Comparison of ENCODE assay signal across 8 mouse cellular contexts in genomic region chr4:135439904-135440522, GRCm38 (mm10). TPM values are rescaled to one million over a fixed set of nuclear protein-coding genes. Genes with fewer than 3 reads are reported as not detected.
DNase-seq lines count a peak whose midpoint lies in the region; ATAC-seq and TF ChIP-seq lines count a peak whose summit lies in the region.

No protein-coding gene starts in this region.

- DNase-seq in heart, adult 8-10 months (ENCODE audit: low spot score) = no peak
- DNase-seq in G1E (ENCODE audit: low spot score) = no peak
- peak; percentile 29 for DNase-seq in liver, embryonic 13.5 days
- peak; percentile 29 for DNase-seq in retina, postnatal 7 days (ENCODE audit: low read depth, low spot score)
- no peak for DNase-seq in cerebellum, postnatal 36 days
- DNase-seq in left cerebral cortex, postnatal 4 days = no peak

- no peaks in the 10 kb centered on the region for H3K27me3 ChIP-seq in heart, embryonic 11.5 days (ENCODE audit: control insufficient read depth, insufficient read depth, low read length)
- no peaks in the 10 kb centered on the region for H3K27me3 ChIP-seq in G1E (ENCODE audit: insufficient read depth, low read length)
- no peaks in the 10 kb centered on the region for H3K27me3 ChIP-seq in liver, embryonic 13.5 days

- H3K9ac ChIP-seq in heart, embryonic 11.5 days (ENCODE audit: low read depth, low read length) = no peak overlapping the region
- H3K9ac ChIP-seq in liver, embryonic 13.5 days = peak overlapping the region; percentile 65; the same call in 1 of the 2 replicates

- ATAC-seq in heart, embryonic 11.5 days (replicated peaks; ENCODE audit: insufficient number of reproducible peaks, low FRiP score, low TSS enrichment) = no peak
- ATAC-seq in G1E (ENCODE audit: extremely low read depth, insufficient number of reproducible peaks, low FRiP score, poor library complexity, severe bottlenecking) = no peak; the same call in none of the 2 replicates
- ATAC-seq in erythroblast, adult 5-6 weeks (replicated peaks; ENCODE audit: low FRiP score, poor library complexity, severe bottlenecking) = peak; percentile 72
- peak; percentile 76 for ATAC-seq in liver, embryonic 13.5 days (ENCODE audit: low read depth)

- no peaks in the 10 kb centered on the region for H3K9me3 ChIP-seq in heart, embryonic 11.5 days (replicated peaks; ENCODE audit: control insufficient read depth, low read length)
- no peaks in the 10 kb centered on the region for H3K9me3 ChIP-seq in G1E (replicated peaks)
- H3K9me3 ChIP-seq in liver, embryonic 13.5 days (replicated peaks) = no peaks in the 10 kb centered on the region

- 0 out of 2 replicates have a peak, but pooled peaks cover 2% of the 10 kb centered on the region for H3K4me1 ChIP-seq in heart, embryonic 11.5 days (ENCODE audit: control insufficient read depth, insufficient read depth, low read length)
- peaks cover 23% of the 10 kb centered on the region for H3K4me1 ChIP-seq in G1E (ENCODE audit: insufficient read depth, low read depth, low read length)
- H3K4me1 ChIP-seq in liver, embryonic 13.5 days (replicated peaks) = peaks cover 72% of the 10 kb centered on the region

- peak; percentile 64 for TF ChIP-seq CTCF in G1E (IDR thresholded peaks at IDR 0.05; ENCODE audit: low read depth, low read length)

- H3K27ac ChIP-seq in heart, embryonic 11.5 days (ENCODE audit: low read depth, low read length) = peak overlapping the region; percentile 62
- peak overlapping the region; percentile 96 for H3K27ac ChIP-seq in liver, embryonic 13.5 days

- WGBS in heart, embryonic 11.5 days (ENCODE audit: insufficient replicate concordance) = 29% methylated on average over 9 of the region's 9 CpGs
- WGBS in liver, embryonic 13.5 days (ENCODE audit: insufficient replicate concordance) = 8% methylated on average over 9 of the region's 9 CpGs

- no peaks in the 10 kb centered on the region for H3K36me3 ChIP-seq in heart, embryonic 11.5 days (ENCODE audit: control insufficient read depth, insufficient read depth, low read length)
- H3K36me3 ChIP-seq in G1E (replicated peaks) = no peaks in the 10 kb centered on the region
- H3K36me3 ChIP-seq in liver, embryonic 13.5 days = no peaks in the 10 kb centered on the region

- H3K4me2 ChIP-seq in heart, embryonic 11.5 days = peak overlapping the region; percentile 52; the same call in 1 of the 2 replicates
- H3K4me2 ChIP-seq in liver, embryonic 13.5 days = peak overlapping the region; percentile 69

- H3K4me3 ChIP-seq in heart, embryonic 11.5 days (ENCODE audit: low read depth, low read length) = no peak overlapping the region
- H3K4me3 ChIP-seq in G1E (ENCODE audit: low read depth, low read length) = no peak overlapping the region
- peak overlapping the region; percentile 43; the same call in 1 of the 2 replicates for H3K4me3 ChIP-seq in liver, embryonic 13.5 days (replicated peaks)

- intact Hi-C loops in left cerebral cortex, postnatal 4 days (cut with DNase I) = no loop called here

RNA-seq across cellular contexts. Expression of gene Rcan3, which starts 6.4 kb away (rescaled TPM):
- 10.1 and 10.4 TPM in 2 replicates for polyA plus RNA-seq in heart, embryonic 11.5 days (2014; fragmentation: Nextera tagmentation; extraction: Ambion mirVana)
- 10 to 100 TPM in 1 of 4 experiments, 1 to 10 TPM in 3; 9.4 to 12.9 (median 9.6) TPM for total RNA-seq in heart, adult 8-10 months (2022)
- 10.6 and 13.2 TPM in 2 replicates for total RNA-seq in G1E (2014; fragmentation: Nextera tagmentation)
- total RNA-seq in G1E (2017) = 7.8 and 8.6 TPM in 2 replicates
- polyA plus RNA-seq in G1E (2012) = 20.1 and 26.2 TPM in 2 replicates
- 1.5 and 5.0 TPM in 2 replicates for total RNA-seq in erythroblast, adult 5-6 weeks (2015; ENCODE audit: low replicate concordance)
- total RNA-seq in erythroblast, adult 5-6 weeks (2017; ENCODE audit: low replicate concordance) = 4.1 and 5.7 TPM in 2 replicates
- polyA plus RNA-seq in liver, embryonic 13.5 days (2015; fragmentation: Nextera tagmentation; extraction: Ambion mirVana) = 4.2 and 4.7 TPM in 2 replicates
- 10 to 100 TPM; 55.4 to 69.4 TPM for total RNA-seq in left cerebral cortex, postnatal 4 days (2021)

RNA-seq across cellular contexts. Expression of gene Ncmap, which starts 42.0 kb away (rescaled TPM):
- polyA plus RNA-seq in heart, embryonic 11.5 days (2014; fragmentation: Nextera tagmentation; extraction: Ambion mirVana) = 0.87 and 1.5 TPM in 2 replicates
- not detected for total RNA-seq in heart, adult 8-10 months (2022)
- total RNA-seq in G1E (2014; fragmentation: Nextera tagmentation) = not detected in 2 replicates
- total RNA-seq in G1E (2017) = not detected in 2 replicates
- 0.43 TPM in 1 of 2 replicates, not detected in the other for polyA plus RNA-seq in G1E (2012)
- total RNA-seq in erythroblast, adult 5-6 weeks (2015; ENCODE audit: low replicate concordance) = not detected in 2 replicates
- not detected in 2 replicates for total RNA-seq in erythroblast, adult 5-6 weeks (2017; ENCODE audit: low replicate concordance)
- polyA plus RNA-seq in liver, embryonic 13.5 days (2015; fragmentation: Nextera tagmentation; extraction: Ambion mirVana) = 0.16 and 0.22 TPM in 2 replicates
- under 1 TPM; 0.60 to 0.66 TPM for total RNA-seq in left cerebral cortex, postnatal 4 days (2021)

RNA-seq across cellular contexts. Expression of gene Stpg1, which starts 54.6 kb away (rescaled TPM):
- 0.13 and 0.14 TPM in 2 replicates for polyA plus RNA-seq in heart, embryonic 11.5 days (2014; fragmentation: Nextera tagmentation; extraction: Ambion mirVana)
- total RNA-seq in heart, adult 8-10 months (2022) = under 1 TPM in 2 of 4 experiments, not detected in 2; 0.22 to 0.44 TPM
- total RNA-seq in G1E (2014; fragmentation: Nextera tagmentation) (not detected in 2 replicates), G1E (2017) (0.44 TPM in 1 of 2 replicates, not detected in the other)
- polyA plus RNA-seq in G1E (2012) = not detected in 2 replicates
- not detected in 2 replicates for total RNA-seq in erythroblast, adult 5-6 weeks (2015; ENCODE audit: low replicate concordance)
- total RNA-seq in erythroblast, adult 5-6 weeks (2017; ENCODE audit: low replicate concordance) = not detected in 2 replicates
- not detected in 2 replicates for polyA plus RNA-seq in liver, embryonic 13.5 days (2015; fragmentation: Nextera tagmentation; extraction: Ambion mirVana)
- total RNA-seq in left cerebral cortex, postnatal 4 days (2021) = under 1 TPM; 0.16 to 0.24 TPM

RNA-seq across cellular contexts. Expression of gene Nipal3, which starts 54.8 kb away (rescaled TPM):
- polyA plus RNA-seq in heart, embryonic 11.5 days (2014; fragmentation: Nextera tagmentation; extraction: Ambion mirVana) = 5.7 and 6.4 TPM in 2 replicates
- total RNA-seq in heart, adult 8-10 months (2022) = 10 to 100 TPM; 42.2 to 55.4 (median 44.1) TPM
- 12.1 and 13.9 TPM in 2 replicates for total RNA-seq in G1E (2014; fragmentation: Nextera tagmentation)
- 9.8 and 15.1 TPM in 2 replicates for total RNA-seq in G1E (2017)
- 13.7 and 27.7 TPM in 2 replicates for polyA plus RNA-seq in G1E (2012)
- 33.9 and 40.3 TPM in 2 replicates for total RNA-seq in erythroblast, adult 5-6 weeks (2015; ENCODE audit: low replicate concordance)
- 64.3 and 130 TPM in 2 replicates for total RNA-seq in erythroblast, adult 5-6 weeks (2017; ENCODE audit: low replicate concordance)
- polyA plus RNA-seq in liver, embryonic 13.5 days (2015; fragmentation: Nextera tagmentation; extraction: Ambion mirVana) = 2.7 and 3.2 TPM in 2 replicates
- 10 to 100 TPM; 35.4 to 44.1 TPM for total RNA-seq in left cerebral cortex, postnatal 4 days (2021)

Comparison
In these comparisons a context has a peak if more than half of its experiments do, and no peak if none do; other contexts are left out.
1. ATAC-seq: peak in erythroblast, adult 5-6 weeks (single experiment) and liver, embryonic 13.5 days (single experiment); none in heart, embryonic 11.5 days (single experiment) and G1E (single experiment).
2. DNase-seq: peak in liver, embryonic 13.5 days (single experiment) and retina, postnatal 7 days (single experiment); none in heart, adult 8-10 months (single experiment), G1E (single experiment), cerebellum, postnatal 36 days (0 of 2) and left cerebral cortex, postnatal 4 days (single experiment).